Mouse (Mus musculus) hematopoietic multipotent progenitor cell, adult 10-12 weeks (in vitro differentiated cells): ENCODE data around the gene Prss42. TPM values are rescaled to one million over a fixed set of nuclear protein-coding genes. Genes with fewer than 3 reads are reported as not detected.

ENCODE experiments used
- polyA plus RNA-seq: library from polyadenylated mRNA; stranded (reverse); fragments of >175 nt; gene quantifications from 2 replicates; pipeline ENCODE4 v1.2.3, GENCODE M21; 2012; ENCODE audit warnings: low replicate concordance

Prss42 gene
- polyA plus RNA-seq, result not detected in 2 replicates

DNA sequence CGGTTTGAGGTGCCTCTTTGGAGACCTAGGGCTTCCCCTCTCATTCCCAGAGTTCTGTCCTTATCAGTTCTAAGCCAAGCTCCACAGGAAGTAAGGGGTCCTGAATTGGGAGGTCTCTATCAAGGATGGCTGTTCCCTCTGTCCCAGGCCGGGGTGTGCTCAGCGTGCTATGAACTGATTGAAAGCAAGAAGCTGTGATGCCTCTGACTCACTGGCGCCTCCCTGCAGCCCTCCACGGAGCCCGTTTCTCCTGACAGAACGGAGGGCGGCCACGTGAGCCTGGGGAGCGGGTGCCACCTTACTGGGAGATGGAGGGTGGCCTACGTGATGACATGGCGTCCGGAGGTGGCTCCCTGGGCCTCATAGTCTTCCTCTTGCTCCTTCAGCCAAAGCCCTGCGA is at the start of gene Prss42:
Gene Prss42, plus strand, starts transcription at position 301 of the 400 bp plus-strand sequence.

DNA sequence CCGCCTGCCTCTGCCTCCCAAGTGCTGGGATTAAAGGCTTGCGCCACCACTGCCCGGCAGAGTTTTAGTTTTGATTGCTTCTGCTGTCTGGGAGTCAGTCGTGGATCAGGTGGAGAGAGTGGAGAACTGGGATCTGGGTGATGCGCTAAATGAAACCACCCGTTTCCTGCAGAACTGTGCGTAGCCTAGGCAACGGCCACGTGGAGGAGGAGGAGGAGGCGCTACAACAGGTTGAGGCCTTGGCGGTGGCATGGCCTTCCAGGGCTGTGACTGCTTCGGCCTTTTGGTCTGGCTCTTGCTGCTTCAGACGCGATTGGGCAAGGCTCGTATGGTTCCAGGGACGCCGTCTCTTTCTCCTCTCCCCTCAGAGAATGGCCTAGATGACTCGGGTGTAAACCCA is 15.8 kb downstream of the Prss42 start, which contains the start of gene Prss44:
Gene Prss44, plus strand, starts transcription at position 206 of the 400 bp plus-strand sequence.

DNA sequence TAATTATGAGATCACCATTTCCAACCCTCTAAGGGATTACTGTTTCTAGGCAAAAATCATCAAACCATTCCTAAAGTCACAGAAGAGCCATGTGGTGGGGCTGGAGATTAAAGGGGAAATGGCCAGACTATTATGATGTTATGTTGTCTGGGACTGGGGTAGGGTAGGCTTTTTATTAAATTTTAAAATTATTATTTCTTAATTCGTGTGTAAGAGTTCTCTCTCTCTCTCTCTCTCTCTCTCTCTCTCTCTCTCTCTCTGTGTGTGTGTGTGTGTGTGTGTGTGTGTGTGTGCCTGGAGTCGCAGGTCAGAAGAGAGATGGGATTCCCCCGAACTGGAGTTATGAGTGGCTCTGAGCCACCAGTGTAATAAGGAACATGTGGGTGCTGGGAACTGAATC is 28.4 kb downstream of the Prss42 start, which contains the start of gene Prss43:
Gene Prss43, plus strand, starts transcription at position 301 of the 400 bp plus-strand sequence.

DNA sequence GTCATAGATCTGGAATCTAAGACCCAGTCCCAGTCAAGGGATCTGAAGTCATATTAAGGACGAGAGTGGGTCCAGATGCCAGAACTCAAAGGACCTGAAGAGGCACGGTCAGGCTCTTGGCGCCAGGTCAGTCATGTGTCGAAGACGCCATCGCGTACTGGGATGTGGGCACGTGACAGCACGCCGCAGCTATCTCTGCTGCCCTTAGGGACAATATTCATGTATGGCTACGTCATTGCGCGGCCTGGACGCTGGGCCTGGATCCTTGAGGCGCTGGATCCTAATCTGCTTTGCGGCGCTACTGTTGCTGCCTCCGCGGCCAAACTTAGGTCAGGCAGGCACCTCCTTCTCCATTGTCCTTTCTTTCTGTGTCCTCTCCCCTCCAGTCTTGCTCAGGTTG is 36.4 kb downstream of the Prss42 start, which contains the start of gene Prss45:
Gene Prss45, plus strand, starts transcription at position 178 of the 400 bp plus-strand sequence.

DNA sequence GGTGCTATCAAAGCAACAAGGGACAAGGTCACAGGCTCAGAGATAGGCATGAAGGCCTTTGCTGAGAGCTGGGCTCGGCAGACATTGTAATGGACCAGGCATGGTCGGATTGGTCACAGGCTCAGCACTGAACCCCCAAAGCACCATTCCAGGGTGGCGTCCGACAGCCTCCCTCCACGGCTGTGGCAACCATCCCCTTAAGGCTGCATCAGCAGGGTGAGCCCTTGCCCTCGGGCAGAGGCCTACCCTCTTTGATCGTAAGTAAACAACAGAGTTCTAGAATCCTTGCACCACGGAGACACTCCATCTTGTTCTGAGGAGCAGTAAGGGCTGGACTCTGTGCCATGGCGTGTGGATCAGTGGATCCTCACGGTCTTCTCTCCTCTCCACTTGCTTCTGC is 46.2 kb downstream of the Prss42 start, which contains the start of gene Prss46:
Gene Prss46, plus strand, starts transcription at position 301 of the 400 bp plus-strand sequence.

Other genes starting within 250 kb of the Prss42 start
- 2.4 and 4.4 TPM in 2 replicates for gene Nradd, start 173.7 kb upstream of the Prss42 start, polyA plus RNA-seq
- 79.5 and 148 TPM in 2 replicates for gene Nbeal2, start 144.0 kb upstream of the Prss42 start, polyA plus RNA-seq
- gene Ccdc12, start 141.7 kb upstream of the Prss42 start, polyA plus RNA-seq, result 229 and 323 TPM in 2 replicates
- gene Myl3, start 56.3 kb upstream of the Prss42 start, polyA plus RNA-seq, result not detected in 2 replicates
- gene Pth1r, start 51.0 kb upstream of the Prss42 start, polyA plus RNA-seq, result 0.34 and 0.69 TPM in 2 replicates
- gene Prss44, start 15.8 kb downstream of the Prss42 start, polyA plus RNA-seq, result not detected in 2 replicates
- not detected in 2 replicates for gene Prss43, start 28.5 kb downstream of the Prss42 start, polyA plus RNA-seq
- gene Prss45, start 36.4 kb downstream of the Prss42 start, polyA plus RNA-seq, result not detected in 2 replicates
- not detected in 2 replicates for gene Prss46, start 46.3 kb downstream of the Prss42 start, polyA plus RNA-seq
- 0.66 and 4.9 TPM in 2 replicates for gene Prss50, start 59.8 kb downstream of the Prss42 start, polyA plus RNA-seq
- gene Als2cl, start 81.7 kb downstream of the Prss42 start, polyA plus RNA-seq, result 24.6 and 28.9 TPM in 2 replicates
- 0.85 and 2.7 TPM in 2 replicates for gene Tmie, start 81.9 kb downstream of the Prss42 start, polyA plus RNA-seq
- not detected in 2 replicates for gene Fam240a, start 118.7 kb downstream of the Prss42 start, polyA plus RNA-seq
- gene Tdgf1, start 148.0 kb downstream of the Prss42 start, polyA plus RNA-seq, result not detected in 2 replicates
- not detected in 2 replicates for gene Lrrc2, start 153.4 kb downstream of the Prss42 start, polyA plus RNA-seq
- gene Rtp3, start 192.4 kb downstream of the Prss42 start, polyA plus RNA-seq, result not detected in 2 replicates
- gene Ltf, start 221.1 kb downstream of the Prss42 start, polyA plus RNA-seq, result 7.0 and 8.8 TPM in 2 replicates